Mouse (Mus musculus) right cerebral cortex, postnatal 36 days (tissue): Measurements from ENCODE around the gene Pigg.
A peak's percentile ranks its signal among the peaks of the same experiment; 100 is the strongest.

Experiments used
- DNase-seq, 2 experiments: peaks; one replicate each; pipeline ENCODE4 v3.0.0; 2022; ENCODE audit warnings: low spot score in 2 of 2, mixed read lengths in 1 of 2

Gene Pigg

DNA sequence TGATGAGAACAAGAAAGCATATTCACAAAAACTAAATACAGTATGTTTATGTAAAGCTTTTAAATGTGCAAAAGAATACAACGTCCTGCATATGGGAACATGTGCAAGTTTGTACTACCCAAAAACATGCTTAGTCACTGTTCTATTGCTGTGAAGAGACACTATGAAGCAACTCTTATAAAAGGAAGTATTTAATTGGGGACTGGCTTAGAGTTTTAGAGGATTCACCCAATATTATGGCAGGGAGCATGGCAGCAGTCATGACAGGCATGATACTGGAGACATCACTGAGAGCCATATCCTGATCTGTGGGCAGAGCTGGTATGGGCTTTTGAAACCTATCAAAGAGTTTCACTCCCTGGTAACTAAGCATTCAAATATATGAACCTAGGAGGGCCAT lies 45.5 kb downstream of the Pigg start:
- no peak for DNase-seq

- DNase-seq, result peak; percentile 62 to 76
Observed at GRCm38 (mm10) chr5:108359491-108359890, 47.1 kb downstream of the Pigg start.

- DNase-seq, result no peak
Observed at GRCm38 (mm10) chr5:108360211-108360610, 47.8 kb downstream of the Pigg start.

DNA sequence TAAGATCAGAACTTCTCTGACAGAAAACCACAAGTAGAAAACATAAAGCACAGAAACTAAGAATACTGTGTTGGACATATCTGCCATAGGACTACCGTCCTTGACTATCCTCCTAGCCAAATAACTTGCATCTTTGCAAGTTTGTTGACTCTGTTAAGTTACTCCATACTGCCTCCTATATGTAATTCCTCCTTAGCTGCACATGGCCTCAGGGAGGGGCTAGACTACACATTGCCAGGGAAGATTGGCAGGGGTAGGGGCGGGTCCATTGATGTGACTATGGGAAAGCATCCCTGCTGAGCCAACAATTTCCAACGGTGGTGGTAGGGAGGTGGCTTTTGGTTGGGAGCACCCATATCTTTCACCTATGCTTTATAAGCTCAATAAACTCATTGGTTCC lies 49.9 kb downstream of the Pigg start:
- DNase-seq, result no peak

DNA sequence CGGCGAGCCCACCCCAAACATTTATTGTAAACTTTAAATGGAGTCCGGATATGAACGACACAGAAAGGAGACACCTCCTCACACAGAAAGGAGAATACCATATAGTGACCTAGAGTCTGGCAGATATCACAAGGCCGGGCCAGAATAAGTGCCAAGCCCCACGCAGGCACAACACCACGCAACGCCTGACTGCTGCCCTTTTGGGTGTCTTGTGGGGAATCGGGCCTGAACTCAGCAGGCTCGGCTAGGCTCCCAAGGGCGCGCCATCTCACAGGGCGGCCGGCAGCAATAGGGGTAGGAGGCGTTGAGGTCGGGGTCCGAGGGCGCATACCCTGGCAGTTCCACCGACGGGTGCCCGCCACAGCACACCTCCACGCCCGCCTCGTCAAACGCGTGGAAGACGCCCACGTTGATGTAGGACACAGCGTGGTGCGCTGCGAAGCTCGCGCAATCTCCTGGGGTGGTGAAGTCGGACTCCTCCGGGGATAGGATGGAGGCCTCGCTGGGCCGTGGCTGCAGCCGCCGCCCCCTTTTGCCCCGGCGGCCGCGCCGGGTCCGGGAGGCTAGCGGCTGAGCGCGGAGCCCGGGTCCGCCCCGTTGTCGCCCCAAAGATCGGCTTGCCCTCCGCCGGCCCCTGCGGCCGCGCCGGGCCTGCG lies 54.0 kb downstream of the Pigg start:
- DNase-seq, result no peak

GRCm38 (mm10) chr5:108366984-108367841 lies 54.8 kb downstream of the Pigg start:
- peak in 1 of 2 experiments; percentile 27 for DNase-seq

- no peak for DNase-seq
Observed at GRCm38 (mm10) chr5:108367871-108368332, 55.5 kb downstream of the Pigg start, which contains the start of gene Gm42517. TSS of gene Gm42517 (minus strand) at chr5:108367922.

DNA sequence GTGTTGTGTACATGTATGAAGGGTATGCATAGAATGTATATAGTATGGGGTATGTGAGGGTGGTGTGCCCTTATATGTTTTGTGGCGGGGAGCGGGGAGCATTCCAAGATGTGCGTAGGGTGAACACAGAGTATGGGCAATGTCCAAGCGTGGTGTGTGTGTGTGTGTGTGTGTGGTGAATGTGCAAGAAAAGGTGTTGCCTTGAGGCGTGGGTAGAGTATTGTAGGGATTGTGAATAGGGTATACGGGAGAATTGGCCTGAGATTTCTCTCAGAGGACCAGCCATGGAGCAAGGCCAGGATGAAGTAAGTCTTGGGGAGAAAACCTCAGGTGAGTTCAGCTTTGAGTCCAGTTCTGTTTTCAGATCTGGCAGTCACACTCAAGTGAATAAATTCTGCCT lies 56.0 kb downstream of the Pigg start:
- DNase-seq, result peak in 1 of 2 experiments; percentile 22

DNA sequence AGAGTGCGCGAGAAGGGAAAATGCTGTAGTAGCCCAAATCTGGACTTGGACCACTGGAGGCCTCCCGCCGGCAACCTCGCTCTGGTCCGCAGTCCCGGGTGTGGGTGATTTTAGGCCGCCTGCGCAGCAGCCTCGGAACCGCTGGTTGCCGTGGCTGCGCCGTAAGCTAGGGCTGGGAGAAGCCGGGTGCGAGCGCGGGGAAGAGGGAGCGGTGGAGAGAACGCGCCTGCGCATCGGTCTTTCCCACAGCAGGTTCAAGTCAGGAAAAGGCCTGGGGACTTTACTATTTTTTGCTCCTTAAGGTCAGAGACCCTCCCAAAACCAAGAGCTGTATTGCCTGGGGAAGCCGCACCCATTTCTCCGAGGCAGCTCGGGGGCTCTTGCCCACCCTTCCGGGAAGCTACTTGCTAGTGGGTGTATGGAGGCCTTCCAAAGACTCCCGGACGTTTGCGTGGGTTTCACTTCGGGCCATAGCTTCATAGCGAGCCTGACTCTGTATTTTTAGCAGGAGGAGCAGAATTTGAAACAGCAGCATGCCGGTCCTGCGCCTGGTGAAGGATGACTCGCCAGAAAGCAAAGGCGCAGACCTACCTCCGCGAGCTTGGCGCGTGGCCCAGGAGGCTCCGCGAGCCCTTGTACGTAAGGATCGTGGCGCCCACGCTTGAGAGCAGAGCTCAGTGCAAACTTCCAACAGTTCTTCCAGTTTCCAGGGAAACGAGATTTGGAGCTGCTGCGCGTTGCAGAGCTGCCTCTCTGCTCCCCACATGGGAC lies 56.6 kb downstream of the Pigg start:
- peak; percentile 94 to 95 for DNase-seq

DNA sequence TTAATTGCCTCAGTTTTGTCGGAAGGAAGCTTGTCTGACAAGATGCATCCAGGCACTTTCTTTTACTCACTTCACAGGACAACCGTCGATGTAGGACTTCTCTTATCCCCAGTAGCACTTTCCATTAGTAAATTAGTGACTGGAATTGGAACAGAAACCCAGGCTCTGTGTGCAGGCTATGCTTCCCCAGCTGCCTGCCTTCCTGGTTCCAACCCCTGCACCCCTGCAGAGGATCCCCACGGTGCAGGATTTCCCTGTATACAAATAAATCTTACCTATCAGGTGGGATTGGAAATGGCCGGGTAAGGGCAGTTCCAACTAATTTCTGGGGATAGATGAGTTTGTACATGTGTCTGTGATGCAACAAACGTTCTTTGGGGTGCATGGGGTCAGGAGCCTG lies 57.6 kb downstream of the Pigg start:
- no peak for DNase-seq

GRCm38 (mm10) chr5:108374079-108374478 lies 61.7 kb downstream of the Pigg start:
- DNase-seq, result no peak

- no peak for DNase-seq
Observed at GRCm38 (mm10) chr5:108376059-108376458, 63.6 kb downstream of the Pigg start.

DNA sequence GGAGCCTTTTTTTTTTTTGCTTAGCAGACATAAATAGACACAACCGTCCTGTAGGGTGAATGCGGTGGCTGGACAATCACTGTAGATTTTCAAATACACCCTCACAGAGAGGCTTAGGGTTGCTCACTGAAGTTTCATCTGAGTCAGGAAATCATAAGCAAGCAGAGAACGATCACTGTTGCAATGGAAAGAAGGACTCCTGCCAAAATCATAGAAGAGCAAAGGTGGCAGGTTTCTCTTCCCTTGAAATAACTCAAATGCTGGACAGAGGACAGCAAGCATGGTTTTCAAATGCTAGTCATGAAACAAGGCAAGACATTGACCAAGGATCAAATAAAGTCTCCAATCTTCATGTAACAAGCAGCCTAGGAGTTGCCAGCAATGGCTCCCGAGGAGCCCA lies 65.9 kb downstream of the Pigg start:
- no peak for DNase-seq

DNA sequence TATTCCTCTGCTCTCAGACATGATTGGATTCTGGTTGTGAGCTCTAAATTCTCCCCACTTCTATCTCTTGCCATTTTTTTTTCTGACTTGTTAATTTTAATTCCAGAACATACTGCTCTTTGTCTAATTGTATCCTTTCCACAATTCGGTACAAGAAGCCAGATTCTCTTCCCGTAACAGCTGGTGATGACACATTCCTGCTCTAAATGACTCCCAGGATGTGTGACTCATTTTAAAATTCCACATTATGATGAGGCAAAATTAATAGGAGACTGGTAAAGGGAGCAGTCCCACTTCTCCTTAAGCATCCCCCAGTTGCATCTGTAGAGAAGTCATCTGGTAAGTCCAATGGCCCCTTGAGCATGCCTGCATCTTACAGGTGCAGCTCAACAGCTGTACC lies 73.2 kb downstream of the Pigg start:
- DNase-seq, result peak in 1 of 2 experiments; percentile 58

GRCm38 (mm10) chr5:108386449-108386848 lies 74.0 kb downstream of the Pigg start:
- peak in 1 of 2 experiments; percentile 34 for DNase-seq

- no peak for DNase-seq
Observed at GRCm38 (mm10) chr5:108388201-108388600, 75.8 kb downstream of the Pigg start, which contains the start of gene Pde6b. TSS of gene Pde6b (plus strand) at chr5:108388391.

GRCm38 (mm10) chr5:108389744-108390143 lies 77.3 kb downstream of the Pigg start:
- DNase-seq, result no peak
